20 mouse cellular contexts compared by ENCODE assay signal in the genomic region with DNA sequence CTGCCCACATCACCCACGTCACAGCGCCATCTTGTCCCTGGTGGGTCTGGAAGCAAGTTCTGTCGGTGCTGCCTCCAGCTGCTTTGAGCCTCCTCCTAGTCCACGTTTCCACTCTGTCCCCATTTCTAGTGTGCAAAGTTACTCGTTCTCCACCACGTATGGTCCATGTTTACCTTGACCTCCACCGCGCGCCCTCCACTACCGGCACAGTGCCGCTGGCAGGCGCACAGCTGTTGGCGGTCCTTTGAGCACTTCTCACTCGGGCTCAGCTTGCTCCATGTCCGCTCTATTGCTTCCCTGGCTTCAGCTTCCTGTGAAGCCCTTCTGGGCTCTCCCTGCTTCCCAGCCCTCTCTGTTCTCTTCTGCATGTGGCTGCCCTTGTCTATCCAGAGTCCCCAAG. TPM values are rescaled to one million over a fixed set of nuclear protein-coding genes. Genes with fewer than 3 reads are reported as not detected.
DNase-seq lines count a peak whose midpoint lies in the region; ATAC-seq and TF ChIP-seq lines count a peak whose summit lies in the region.
"Had no signal": no experiment of that assay in that cellular context is flagged by ENCODE, and none has a peak within 500 bp of the region (broad histone marks: within the 10 kb centered on the region; RNA-seq: fewer than 3 reads in every experiment).

No protein-coding gene starts in this region.

- H3K4me2 ChIP-seq in limb, embryonic 13.5 days (replicated peaks) = no peak overlapping the region
- H3K4me2 ChIP-seq: heart, embryonic 13.5 days had no signal

- no peak overlapping the region for H3K4me3 ChIP-seq in limb, embryonic 13.5 days
- no peak overlapping the region for H3K4me3 ChIP-seq in limb, embryonic 10.5 days
- peak overlapping the region; percentile 66 for H3K4me3 ChIP-seq in testis, adult 2 months (ENCODE audit: control insufficient read depth, low read depth, low read length)
- H3K4me3 ChIP-seq: embryonic facial prominence, embryonic 13.5 days; forebrain, embryonic 13.5 days; heart, embryonic 13.5 days had no signal

- WGBS in limb, embryonic 13.5 days = 78% methylated on average over 15 of the region's 15 CpGs
- WGBS in limb, embryonic 10.5 days = 73% methylated on average over 15 of the region's 15 CpGs

- peaks cover 21% of the 10 kb centered on the region; the same call in 1 of the 2 replicates for H3K27me3 ChIP-seq in limb, embryonic 13.5 days
- H3K27me3 ChIP-seq in limb, embryonic 10.5 days (ENCODE audit: low read depth, poor library complexity, severe bottlenecking) = peaks cover 24% of the 10 kb centered on the region; the same call in 1 of the 2 replicates
- H3K27me3 ChIP-seq in testis, adult 2 months (ENCODE audit: control insufficient read depth, insufficient read depth, low read length) = no peaks in the 10 kb centered on the region
- H3K27me3 ChIP-seq: CH12.LX had no signal

- H3K4me1 ChIP-seq in limb, embryonic 13.5 days = peaks cover 33% of the 10 kb centered on the region
- peaks cover 47% of the 10 kb centered on the region for H3K4me1 ChIP-seq in limb, embryonic 10.5 days
- H3K4me1 ChIP-seq in testis, adult 2 months (ENCODE audit: control insufficient read depth, insufficient read depth, low read length) = peaks cover 39% of the 10 kb centered on the region

- ATAC-seq in limb, embryonic 13.5 days (ENCODE audit: low FRiP score, low read depth) = no peak
- ATAC-seq in inflammation-experienced regulatory T-cells, adult 6 months = no peak
- ATAC-seq: forebrain, embryonic 13.5 days; forebrain, postnatal 0 days had no signal

- peak; percentile 53 for DNase-seq in cerebellum, adult 9-11 months
- DNase-seq in cerebellum, adult 18-20 months = no peak
- no peak for DNase-seq in limb, embryonic 10.5 days (ENCODE audit: low spot score)
- DNase-seq in testis, postnatal 14 days (ENCODE audit: low spot score) = no peak
- DNase-seq: adrenal gland, postnatal 10 days; cerebellum, adult 11 months; cerebellum, postnatal 36 days; forebrain, postnatal 0 days; gastrocnemius, postnatal 14 days; heart, postnatal 4 days; kidney, adult 11 months had no signal

- H3K36me3 ChIP-seq in limb, embryonic 13.5 days = no peaks in the 10 kb centered on the region
- H3K36me3 ChIP-seq in limb, embryonic 10.5 days = no peaks in the 10 kb centered on the region
- H3K36me3 ChIP-seq in testis, adult 2 months (ENCODE audit: control insufficient read depth, insufficient read depth, low read length) = no peaks in the 10 kb centered on the region
- H3K36me3 ChIP-seq: embryonic facial prominence, embryonic 13.5 days; heart, embryonic 13.5 days had no signal

- H3K27ac ChIP-seq in limb, embryonic 13.5 days = no peak overlapping the region
- no peak overlapping the region for H3K27ac ChIP-seq in limb, embryonic 10.5 days
- H3K27ac ChIP-seq in testis, adult 2 months (ENCODE audit: control insufficient read depth, insufficient read depth, low read depth, low read length) = peak overlapping the region; percentile 89; the same call in 1 of the 2 replicates
- H3K27ac ChIP-seq: embryonic facial prominence, embryonic 13.5 days; forebrain, embryonic 13.5 days; heart, embryonic 13.5 days; hindbrain, embryonic 14.5 days had no signal

- no peak for TF ChIP-seq POLR2A in testis, adult 2 months (IDR thresholded peaks at IDR 0.05; ENCODE audit: control insufficient read depth, low read depth, low read length)

- 0 out of 2 replicates have a peak overlapping the region, but pooled peaks have one; percentile 1 for H3K9ac ChIP-seq in limb, embryonic 13.5 days
- H3K9ac ChIP-seq: embryonic facial prominence, embryonic 13.5 days had no signal

- no peaks in the 10 kb centered on the region for H3K9me3 ChIP-seq in limb, embryonic 13.5 days
- H3K9me3 ChIP-seq in limb, embryonic 10.5 days (replicated peaks) = no peaks in the 10 kb centered on the region
- H3K9me3 ChIP-seq: embryonic facial prominence, embryonic 13.5 days; forebrain, embryonic 13.5 days; heart, embryonic 13.5 days had no signal

- no peak for TF ChIP-seq CTCF in testis, adult 2 months (IDR thresholded peaks at IDR 0.05; ENCODE audit: control insufficient read depth, insufficient read depth, insufficient replicate concordance, low read depth, low read length)

RNA-seq across cellular contexts. Expression of a gene that starts 1.3 kb away (rescaled TPM):
- polyA plus RNA-seq in limb, embryonic 13.5 days (2015; fragmentation: Nextera tagmentation; extraction: Ambion mirVana) = 16.9 and 18.7 TPM in 2 replicates
- 26.1 and 28.1 TPM in 2 replicates for polyA plus RNA-seq in limb, embryonic 10.5 days (2016; fragmentation: Nextera tagmentation; extraction: Ambion mirVana)
- polyA plus RNA-seq in testis, adult 2 months (2012; rRNA removed) = 16.4 and 17.9 TPM in 2 replicates
- 10 to 100 TPM; 20.4 to 24.7 (median 20.9) TPM for polyA plus RNA-seq in inflammation-experienced regulatory T-cells, adult 6 months (2017; shearing (Covaris generic))

RNA-seq across cellular contexts. Expression of a gene that starts 31.7 kb away (rescaled TPM):
- 3.6 and 4.3 TPM in 2 replicates for polyA plus RNA-seq in limb, embryonic 13.5 days (2015; fragmentation: Nextera tagmentation; extraction: Ambion mirVana)
- polyA plus RNA-seq in limb, embryonic 10.5 days (2016; fragmentation: Nextera tagmentation; extraction: Ambion mirVana) = 9.2 and 11.8 TPM in 2 replicates
- 0.22 and 0.32 TPM in 2 replicates for polyA plus RNA-seq in testis, adult 2 months (2012; rRNA removed)
- polyA plus RNA-seq in inflammation-experienced regulatory T-cells, adult 6 months (2017; shearing (Covaris generic)) = 1 to 10 TPM in 1 of 3 experiments, under 1 TPM in 1, not detected in 1; 0.19 to 2.7 TPM
- polyA plus RNA-seq: heart, postnatal 0 days had no signal

RNA-seq across cellular contexts. Expression of a gene that starts 37.7 kb away (rescaled TPM):
- 21.2 and 25.0 TPM in 2 replicates for polyA plus RNA-seq in limb, embryonic 13.5 days (2015; fragmentation: Nextera tagmentation; extraction: Ambion mirVana)
- 31.3 and 33.0 TPM in 2 replicates for polyA plus RNA-seq in limb, embryonic 10.5 days (2016; fragmentation: Nextera tagmentation; extraction: Ambion mirVana)
- 3.8 and 5.4 TPM in 2 replicates for polyA plus RNA-seq in testis, adult 2 months (2012; rRNA removed)
- polyA plus RNA-seq in inflammation-experienced regulatory T-cells, adult 6 months (2017; shearing (Covaris generic)) = 10 to 100 TPM; 19.0 to 35.1 (median 30.7) TPM

RNA-seq across cellular contexts. Expression of a gene that starts 48.3 kb away (rescaled TPM):
- polyA plus RNA-seq in limb, embryonic 13.5 days (2015; fragmentation: Nextera tagmentation; extraction: Ambion mirVana) = 27.2 and 27.7 TPM in 2 replicates
- polyA plus RNA-seq in limb, embryonic 10.5 days (2016; fragmentation: Nextera tagmentation; extraction: Ambion mirVana) = 47.5 and 50.4 TPM in 2 replicates
- 8.9 and 9.4 TPM in 2 replicates for polyA plus RNA-seq in testis, adult 2 months (2012; rRNA removed)
- 1 to 10 TPM; 6.2 to 8.8 (median 6.5) TPM for polyA plus RNA-seq in inflammation-experienced regulatory T-cells, adult 6 months (2017; shearing (Covaris generic))

RNA-seq across cellular contexts. Expression of a gene that starts 53.6 kb away (rescaled TPM):
- polyA plus RNA-seq in limb, embryonic 13.5 days (2015; fragmentation: Nextera tagmentation; extraction: Ambion mirVana) = 0.60 and 0.97 TPM in 2 replicates
- polyA plus RNA-seq in limb, embryonic 10.5 days (2016; fragmentation: Nextera tagmentation; extraction: Ambion mirVana) = 0.58 and 0.71 TPM in 2 replicates
- polyA plus RNA-seq in testis, adult 2 months (2012; rRNA removed) = 2.1 and 4.0 TPM in 2 replicates
- under 1 TPM; 0.21 to 0.62 (median 0.40) TPM for polyA plus RNA-seq in inflammation-experienced regulatory T-cells, adult 6 months (2017; shearing (Covaris generic))
